Mouse (Mus musculus) MEL (cell line): Measurements from ENCODE around the gene Stx5a.

Source experiments
- CTCF ChIP-seq, 3 experiments: IDR thresholded peaks in 2 of 3; conservative IDR thresholded peaks in 1 of 3; 2 replicates each; pipeline ENCODE4 v1.5.1; 2011 to 2012; ENCODE audit warnings: low read length in 3 of 3, low read depth in 2 of 3, mild to moderate bottlenecking in 2 of 3, improper control_type of control experiment in 1 of 3, inconsistent platforms in 1 of 3, mixed read lengths in 1 of 3, moderate library complexity in 1 of 3; ENCODE audit not compliant: control insufficient read depth in 1 of 3, insufficient read depth in 1 of 3, poor library complexity in 1 of 3, severe bottlenecking in 1 of 3
- HCFC1 ChIP-seq: IDR thresholded peaks from 2 replicates; pipeline ENCODE4 v1.6.1; 2012; ENCODE audit warnings: low read depth, mild to moderate bottlenecking, inconsistent platforms, low read length, improper control_type of control experiment, moderate library complexity
- KAT2A ChIP-seq: conservative IDR thresholded peaks from 2 replicates; pipeline ENCODE4 v1.6.1; 2012; ENCODE audit warnings: low read depth, low read length, improper control_type of control experiment, inconsistent platforms
- MXI1 ChIP-seq: IDR thresholded peaks from 2 replicates; pipeline ENCODE4 v1.6.1; 2011; ENCODE audit warnings: mild to moderate bottlenecking, low read depth, low read length, improper control_type of control experiment
- MYC ChIP-seq: IDR thresholded peaks from 2 replicates; pipeline ENCODE4 v1.6.1; 2011; ENCODE audit warnings: low read depth, mild to moderate bottlenecking, low read length, improper control_type of control experiment, moderate library complexity
- POLR2AphosphoS2 ChIP-seq: IDR thresholded peaks from 2 replicates; pipeline ENCODE4 v1.6.1; 2011; ENCODE audit warnings: low read length, improper control_type of control experiment
- USF1 ChIP-seq: IDR thresholded peaks from 2 replicates; pipeline ENCODE4 v1.6.1; 2014; ENCODE audit warnings: low read depth, mild to moderate bottlenecking, inconsistent platforms, low read length, improper control_type of control experiment, moderate library complexity
- USF2 ChIP-seq, 2 experiments: IDR thresholded peaks; 2 replicates each; pipeline ENCODE4 v1.6.1; 2011 to 2012; ENCODE audit warnings: improper control_type of control experiment in 2 of 2, low read length in 2 of 2, borderline replicate concordance in 1 of 2, inconsistent platforms in 1 of 2, low read depth in 1 of 2, mild to moderate bottlenecking in 1 of 2; ENCODE audit not compliant: insufficient read depth in 1 of 2

GRCm38 (mm10) chr19:8691871-8692539 is 49.2 kb upstream of the Stx5a start:
- TF ChIP-seq CTCF (IDR thresholded peaks at IDR 0.05 in 2 of 3, conservative IDR thresholded peaks at IDR 0.05 in 1 of 3; ENCODE audit: control insufficient read depth in 1 of 3, insufficient read depth in 1 of 3, low read depth in 2 of 3, low read length in 3 of 3, poor library complexity in 1 of 3, severe bottlenecking in 1 of 3) = no peak
- no peak for TF ChIP-seq KAT2A
- TF ChIP-seq MXI1 = no peak
- TF ChIP-seq USF1 = no peak
- TF ChIP-seq HCFC1 = no peak
- TF ChIP-seq MYC = no peak
- no peak for TF ChIP-seq POLR2AphosphoS2
- TF ChIP-seq USF2 (IDR thresholded peaks at IDR 0.05; ENCODE audit: borderline replicate concordance in 1 of 2, insufficient read depth in 1 of 2, low read depth in 1 of 2, low read length in 2 of 2) = no peak
